Mouse (Mus musculus): Measurements from ENCODE around the gene Kit. TPM values are rescaled to one million over a fixed set of nuclear protein-coding genes. Genes with fewer than 3 reads are reported as not detected.

Gene Kit
- total RNA-seq, 2 experiments from 2014 or later = 2.8 to 3.2 TPM

DNA sequence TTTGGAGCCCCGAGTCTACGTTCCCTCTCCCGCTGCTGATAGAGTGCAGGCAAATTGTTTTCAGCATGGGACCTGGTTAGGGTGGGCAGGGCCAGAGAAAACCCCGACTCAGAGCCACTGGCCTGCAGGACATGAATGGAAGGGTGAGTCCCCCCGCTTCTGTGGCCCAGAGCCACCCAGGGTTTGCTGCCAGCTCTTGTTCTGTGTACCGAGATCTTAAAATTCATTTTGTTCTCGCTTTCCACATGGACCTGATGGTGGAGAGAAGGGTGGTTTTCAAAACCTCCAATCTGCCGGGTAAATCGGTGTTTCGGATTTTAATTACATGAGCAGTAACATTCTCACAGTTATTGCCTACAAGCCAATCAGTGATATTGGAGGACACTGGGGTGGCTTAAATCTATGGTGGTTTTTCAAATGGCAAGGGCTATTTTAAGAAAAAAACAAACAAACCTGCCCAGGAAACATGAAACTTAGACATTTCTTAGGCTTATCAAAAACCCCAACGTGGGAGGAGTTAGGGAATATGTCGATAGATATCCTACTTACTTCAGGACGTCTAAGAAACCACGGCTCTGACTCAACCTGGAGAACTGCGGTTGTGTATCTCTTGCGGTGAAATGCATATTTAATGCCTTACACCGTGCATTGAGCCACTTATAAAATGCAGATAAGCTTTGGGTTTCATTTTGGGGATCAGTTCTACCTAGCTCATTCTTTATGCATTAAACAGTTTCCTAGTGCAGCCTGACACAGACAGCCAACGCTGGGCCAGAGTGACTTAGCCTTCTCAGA lies 58.3 kb downstream of the Kit start:
- DNase-seq = no peak

DNA sequence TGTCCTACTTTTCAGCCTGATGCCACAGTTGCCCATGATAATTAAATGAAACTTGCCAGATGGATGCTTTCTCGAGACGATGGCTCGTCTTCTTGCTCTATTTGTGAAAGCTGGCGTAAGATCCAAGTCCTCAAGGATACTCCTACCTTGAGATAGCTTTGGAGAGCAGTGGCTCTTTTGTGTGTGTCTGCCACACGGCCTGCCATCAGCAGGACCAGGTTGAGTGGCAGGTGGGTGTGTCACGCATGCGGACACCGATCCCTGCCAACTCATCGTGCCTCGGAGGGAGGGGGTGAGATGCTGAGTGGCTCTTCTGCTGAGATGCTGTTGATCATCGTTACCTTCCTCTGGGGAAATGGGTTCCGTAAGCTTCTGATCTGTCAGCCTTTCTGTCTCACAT lies 60.7 kb downstream of the Kit start:
- DNase-seq = no peak

DNA sequence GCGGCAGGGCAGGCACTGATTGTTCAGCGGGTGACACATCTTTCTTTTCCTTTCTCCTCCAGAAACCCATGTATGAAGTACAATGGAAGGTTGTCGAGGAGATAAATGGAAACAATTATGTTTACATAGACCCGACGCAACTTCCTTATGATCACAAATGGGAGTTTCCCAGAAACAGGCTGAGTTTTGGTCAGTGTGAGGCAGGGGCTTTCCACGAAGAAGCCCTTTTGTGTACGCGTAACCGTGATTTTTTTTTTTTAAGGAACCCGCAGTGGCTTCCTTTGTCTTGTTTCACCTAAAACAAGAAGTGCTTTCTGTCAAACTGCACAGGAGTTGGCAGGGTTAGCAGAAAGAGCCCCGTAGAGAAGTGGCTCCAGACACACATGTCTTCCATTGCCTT lies 65.9 kb downstream of the Kit start:
- no peak for DNase-seq

DNA sequence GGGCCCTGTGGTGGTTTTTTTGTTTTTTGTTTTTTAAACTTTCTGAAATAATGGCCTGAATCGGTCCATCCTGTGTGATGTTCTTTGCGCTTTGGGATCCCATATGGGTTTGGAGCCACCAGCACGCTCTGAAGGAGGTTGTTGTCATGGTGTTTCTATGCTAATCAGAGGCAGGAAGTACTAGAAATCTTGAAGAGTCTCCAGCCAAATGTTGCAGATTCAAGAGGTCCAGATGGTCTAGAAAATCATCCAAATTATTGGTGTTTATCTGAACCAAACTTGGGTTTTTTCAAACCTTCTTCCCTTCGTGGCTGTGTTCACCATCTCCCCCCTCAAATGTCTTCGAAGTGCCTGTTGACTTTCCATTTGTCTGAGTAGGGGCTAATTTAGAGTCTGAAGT lies 72.3 kb downstream of the Kit start:
- DNase-seq = peak in 1 of 2 experiments; percentile 1

DNA sequence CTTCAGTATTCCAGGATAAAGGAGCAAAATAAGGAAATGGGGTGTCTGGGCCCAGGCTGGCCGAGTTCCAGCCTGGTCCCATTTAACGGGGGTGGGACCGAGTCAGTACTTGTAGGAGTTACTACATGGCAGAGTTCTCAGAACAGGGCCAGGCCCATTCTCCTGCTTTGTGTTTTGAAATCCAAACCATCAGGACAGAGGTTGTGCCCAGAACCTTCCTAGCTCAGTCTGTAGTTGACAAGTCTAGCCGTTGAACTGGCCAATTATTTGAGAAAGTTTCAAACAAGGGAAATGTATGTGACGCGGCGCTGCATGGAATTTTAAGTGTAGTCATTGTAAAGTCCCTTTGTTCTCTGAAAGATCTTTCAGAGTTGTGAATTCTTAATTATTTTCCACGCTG lies 75.8 kb downstream of the Kit start:
- DNase-seq = no peak

DNA sequence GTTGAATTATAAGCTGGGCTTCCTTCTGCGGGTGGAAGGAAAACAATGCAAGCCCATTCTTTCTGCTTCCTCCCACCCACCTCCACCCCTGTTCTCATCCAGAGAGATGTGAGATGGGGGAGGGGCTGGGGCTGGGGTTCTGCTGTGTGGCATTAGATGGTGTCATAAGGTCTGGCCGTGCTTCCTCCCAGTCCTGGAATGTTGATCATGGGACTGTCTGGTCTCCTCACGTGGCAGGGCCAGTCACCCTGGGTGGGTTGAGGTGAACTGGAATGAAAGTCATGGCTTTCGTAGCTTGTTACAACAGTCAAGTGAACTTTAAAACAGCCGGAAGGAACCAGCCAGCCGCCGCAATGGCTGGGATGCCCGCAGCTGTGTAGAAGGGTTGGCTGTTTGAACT lies 78.7 kb downstream of the Kit start:
- no peak for DNase-seq

DNA sequence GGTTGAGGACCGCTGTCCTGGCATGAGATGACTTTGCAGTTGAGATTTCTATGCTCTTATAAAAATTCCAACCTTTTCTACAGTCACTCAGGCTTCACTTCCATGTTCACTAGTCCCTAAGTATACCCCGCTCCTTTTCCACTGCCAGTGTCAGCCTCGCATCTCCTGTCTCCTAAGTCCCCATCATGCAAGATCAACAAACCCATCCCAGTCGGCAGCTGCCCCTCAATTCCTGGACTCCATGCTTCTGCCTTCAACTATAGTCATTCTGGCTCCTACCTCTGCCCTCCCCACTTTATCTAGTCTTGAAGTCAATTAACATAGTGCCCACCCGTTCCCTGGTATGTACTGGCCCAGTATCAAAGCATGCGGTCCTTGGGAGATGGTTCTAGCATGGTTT lies 83.9 kb downstream of the Kit start:
- DNase-seq = no peak

DNA sequence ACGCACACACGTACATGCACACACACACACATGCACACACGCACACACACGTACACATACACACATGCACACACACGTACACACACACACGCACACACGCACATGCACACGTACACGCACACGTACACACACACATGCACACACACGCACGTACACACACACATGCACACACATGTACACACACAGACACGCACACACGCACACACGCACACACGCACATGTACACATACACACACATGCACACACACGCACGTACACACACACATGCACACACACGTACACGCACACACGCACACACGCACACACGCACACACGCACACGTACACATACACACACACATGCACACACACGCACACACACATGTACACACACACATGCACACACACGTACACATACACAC lies 85.6 kb downstream of the Kit start:
- DNase-seq = no peak

DNA sequence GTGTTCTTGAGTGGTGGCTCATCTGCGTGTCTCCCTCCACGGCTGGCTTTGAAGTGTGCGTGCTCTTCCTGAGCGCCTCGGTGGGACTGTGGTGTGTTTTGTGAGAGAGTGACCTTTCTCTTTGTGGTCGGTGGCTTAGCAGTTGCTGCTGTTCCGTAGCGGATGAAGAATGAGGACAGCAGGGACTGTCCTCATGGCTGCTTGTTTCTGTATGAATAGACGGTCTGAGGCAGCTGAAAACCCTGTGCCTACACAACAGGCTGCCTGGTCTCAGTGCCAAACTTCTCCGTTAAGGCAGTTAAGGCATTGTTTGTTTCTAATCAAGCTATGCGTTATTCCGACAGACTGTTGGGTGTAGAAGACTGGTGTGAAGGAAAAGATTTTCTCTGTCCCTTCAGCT lies 87.8 kb downstream of the Kit start:
- no peak for DNase-seq

DNA sequence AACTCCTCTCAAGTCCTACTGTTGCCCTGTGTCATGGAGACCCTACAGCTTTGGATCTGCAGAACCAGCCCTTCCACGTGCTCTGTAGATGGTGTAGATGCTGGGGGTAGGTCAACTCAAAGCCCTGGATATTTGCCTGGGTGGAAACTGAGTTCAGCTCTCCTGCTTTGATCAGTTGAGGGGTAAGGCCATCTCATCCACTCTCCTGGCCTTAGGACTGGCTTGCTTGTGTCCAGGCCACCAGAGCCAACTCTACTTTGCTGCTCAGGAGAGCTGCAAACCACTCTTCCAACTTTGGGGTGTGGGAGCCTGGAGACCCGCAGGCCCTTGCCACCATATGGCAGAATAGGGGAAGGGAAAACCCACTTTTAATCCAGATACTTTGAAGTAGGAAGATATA lies 89.1 kb downstream of the Kit start:
- no peak for DNase-seq

DNA sequence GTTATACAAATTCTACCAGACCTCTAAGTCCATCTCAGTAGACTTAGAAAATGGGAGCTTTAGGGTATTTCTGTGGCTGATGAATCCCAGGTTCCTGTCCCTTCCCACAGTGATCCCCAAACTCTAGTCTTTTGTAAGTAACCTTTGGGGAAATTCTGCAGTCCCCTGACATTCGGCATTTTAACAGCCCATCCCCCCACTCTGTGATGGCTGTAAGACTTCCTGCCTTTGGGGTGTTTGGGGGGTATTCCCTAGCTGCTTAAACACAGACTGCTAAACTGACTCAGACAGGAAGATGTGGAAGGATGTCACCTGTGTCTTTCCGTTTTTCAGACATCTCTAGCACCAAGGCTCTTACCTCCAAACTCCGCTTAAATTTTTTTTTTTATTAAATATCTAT lies 92.4 kb downstream of the Kit start:
- DNase-seq = no peak

DNA sequence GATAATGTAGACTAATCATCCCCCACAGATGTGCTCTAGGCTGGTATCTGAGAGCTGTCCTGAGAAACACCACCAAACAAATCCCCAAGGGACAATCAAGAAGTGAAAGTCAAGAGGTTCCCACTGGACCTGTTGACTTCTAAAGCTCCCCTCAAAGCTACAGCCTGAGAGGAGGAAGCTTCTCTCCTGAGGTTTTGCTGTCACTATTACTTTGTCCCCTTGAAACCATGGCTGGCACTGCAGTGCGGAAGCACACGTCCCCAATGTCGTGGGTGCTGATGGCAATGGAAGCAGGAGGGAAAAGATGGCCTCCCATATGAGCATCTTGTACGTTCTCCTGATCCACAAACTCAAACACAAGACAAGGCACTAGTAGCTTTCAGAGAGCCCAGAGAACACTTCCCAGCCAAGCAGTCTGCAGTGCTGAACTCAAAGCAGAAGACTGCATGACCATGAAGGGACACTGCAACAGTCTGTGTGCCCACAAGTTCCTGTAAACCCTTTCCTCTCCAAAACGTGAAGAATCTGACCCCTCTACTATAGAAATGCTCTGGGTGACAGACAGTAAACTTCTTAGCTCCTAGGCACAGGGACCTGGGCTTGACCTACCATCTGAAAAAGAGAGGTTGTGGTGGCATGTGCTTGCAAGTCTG lies 96.5 kb downstream of the Kit start:
- DNase-seq = no peak

DNA sequence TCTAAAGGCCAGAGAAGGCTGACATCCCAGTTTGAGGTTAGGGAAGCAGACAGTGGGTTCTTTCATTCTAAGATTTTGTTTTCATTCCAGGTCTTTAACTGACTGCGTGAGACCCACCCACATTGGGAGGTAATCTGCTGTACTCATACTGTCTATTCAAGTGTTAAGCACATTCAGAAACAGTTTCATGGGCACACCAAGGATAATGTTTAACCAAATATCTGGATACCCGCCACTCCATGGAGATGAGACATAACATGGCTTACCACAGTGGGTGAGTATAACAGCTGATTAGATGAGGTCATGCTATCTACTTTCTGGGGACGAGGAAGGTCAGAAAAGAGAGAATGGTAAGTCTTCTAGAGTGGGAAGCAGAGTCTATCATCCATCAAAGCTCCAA lies 101.3 kb downstream of the Kit start:
- no peak for DNase-seq

DNA sequence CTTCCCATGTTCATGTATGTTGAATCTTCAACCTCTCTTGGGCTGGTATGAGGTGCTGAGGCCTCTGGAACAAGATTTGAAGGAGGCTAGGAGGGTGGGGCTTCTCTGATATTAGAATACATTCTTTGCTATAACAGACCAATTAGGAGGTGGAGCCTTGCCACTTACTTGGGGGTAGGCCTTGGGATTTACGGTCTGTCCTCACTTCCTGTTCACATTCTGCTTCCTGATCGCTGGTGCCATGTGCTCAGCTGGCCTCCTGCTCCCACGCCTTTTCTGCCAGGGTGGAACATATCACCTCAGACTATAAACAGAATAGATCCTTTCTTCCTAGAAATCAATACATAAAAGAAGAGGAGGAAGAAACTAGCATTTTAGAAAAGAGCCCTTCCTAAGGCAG lies 105.2 kb downstream of the Kit start:
- no peak for DNase-seq

DNA sequence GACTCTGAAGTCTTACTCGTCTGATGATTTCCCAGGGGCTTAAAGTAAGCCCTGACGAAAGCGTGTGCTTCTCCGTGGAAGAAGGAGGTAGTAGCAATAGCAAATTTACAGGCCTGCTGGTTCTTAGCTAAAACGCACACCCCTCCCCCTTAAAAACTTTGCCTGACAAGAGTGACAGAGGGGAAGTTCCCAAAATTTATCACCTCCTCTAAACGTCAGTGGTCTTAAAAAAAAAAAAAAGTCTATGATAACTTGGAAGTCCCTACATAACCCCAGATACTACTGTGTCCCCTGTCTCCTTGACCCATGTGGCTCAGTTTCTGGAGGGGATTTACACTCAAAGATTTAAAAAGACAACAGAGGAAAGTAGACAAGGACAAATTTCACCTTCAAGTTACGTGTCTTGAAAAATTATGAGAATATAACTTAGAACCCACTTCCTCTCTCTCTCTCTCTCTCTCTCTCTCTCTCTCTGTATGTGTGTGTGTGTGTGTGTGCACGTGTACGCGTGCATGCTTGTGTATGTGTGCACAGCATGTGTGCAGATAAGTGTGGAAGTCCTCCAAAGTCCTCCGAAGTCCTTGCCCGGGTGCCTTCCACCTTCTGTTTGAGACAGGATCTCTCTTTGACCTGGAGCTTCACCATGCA lies 120.6 kb downstream of the Kit start:
- DNase-seq = no peak

DNA sequence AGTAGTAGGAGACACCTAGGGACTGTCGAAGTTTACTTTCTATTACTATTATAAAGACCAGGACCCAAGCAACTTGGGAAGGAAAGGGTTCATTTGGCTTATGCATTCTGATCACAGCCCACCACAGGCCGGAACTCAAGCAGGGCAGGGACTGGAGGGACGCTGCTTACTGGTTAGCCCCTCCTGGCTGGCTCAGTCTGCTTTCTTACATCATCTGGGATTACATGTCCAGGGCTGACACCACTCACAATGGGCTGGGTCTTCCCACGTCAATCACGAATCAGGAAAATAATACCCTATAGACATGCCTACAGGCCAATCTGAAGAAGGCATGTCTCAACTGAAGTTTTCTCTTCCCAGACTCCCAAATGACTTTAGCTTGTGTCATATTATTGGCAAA lies 122.2 kb downstream of the Kit start:
- no peak for DNase-seq

DNA sequence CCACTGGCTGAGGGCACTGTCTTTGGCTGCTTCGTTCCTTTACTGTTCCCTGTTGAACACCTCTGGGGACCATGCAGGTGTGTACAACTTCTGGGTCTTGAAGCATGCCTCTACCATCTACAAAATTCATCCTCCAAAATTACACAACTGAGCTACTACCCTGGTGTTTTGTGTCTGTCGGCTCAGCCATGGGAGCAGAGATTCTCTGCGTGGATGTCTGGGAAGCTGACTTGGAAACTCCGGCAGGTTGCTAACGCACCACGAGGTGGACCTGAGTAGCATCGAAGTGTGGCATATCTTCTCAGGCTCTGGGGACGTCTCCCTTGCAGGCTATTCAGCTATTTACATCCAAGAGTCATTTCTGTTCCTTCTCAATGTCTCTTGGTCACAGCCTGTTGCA lies 123.8 kb downstream of the Kit start:
- no peak for DNase-seq

DNA sequence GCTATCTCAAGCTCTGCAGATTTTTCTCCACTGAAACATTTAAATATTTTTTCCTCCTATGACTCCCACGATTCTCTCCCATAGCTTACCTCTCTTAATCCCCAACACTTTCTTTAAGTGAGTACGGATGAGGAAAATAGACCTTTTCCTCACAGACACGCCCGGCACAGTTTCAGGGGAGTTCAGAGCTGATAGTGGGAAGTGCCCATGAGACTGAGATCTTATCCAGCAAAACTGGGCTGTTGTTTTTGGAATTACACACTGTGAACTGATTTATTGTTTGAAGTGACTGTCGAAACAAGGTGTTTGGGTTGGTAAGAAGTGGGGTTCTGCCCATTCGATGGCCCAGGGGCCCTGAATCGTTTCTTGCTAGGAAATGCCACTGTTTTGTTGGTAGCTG lies 124.4 kb downstream of the Kit start:
- no peak for DNase-seq

DNA sequence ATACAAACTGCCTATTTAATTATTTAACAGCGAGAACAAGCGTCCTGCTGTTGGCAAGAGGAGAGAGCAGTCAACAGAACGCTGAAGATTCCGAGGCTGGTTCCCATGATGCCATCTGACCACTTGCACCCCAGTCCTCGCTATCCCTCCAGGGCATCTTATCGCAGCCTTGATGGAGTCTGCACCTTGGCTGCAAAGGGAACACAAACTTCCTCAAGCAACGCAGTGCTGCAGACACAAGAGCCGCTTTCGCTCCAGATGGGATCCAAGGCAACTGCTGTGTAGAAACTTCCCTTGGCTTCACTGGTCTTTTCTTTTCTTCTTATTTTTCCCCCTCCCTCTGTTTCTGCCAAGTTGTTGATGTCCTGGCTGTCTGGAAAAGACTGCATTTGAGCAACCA lies 124.8 kb downstream of the Kit start:
- no peak for DNase-seq

DNA sequence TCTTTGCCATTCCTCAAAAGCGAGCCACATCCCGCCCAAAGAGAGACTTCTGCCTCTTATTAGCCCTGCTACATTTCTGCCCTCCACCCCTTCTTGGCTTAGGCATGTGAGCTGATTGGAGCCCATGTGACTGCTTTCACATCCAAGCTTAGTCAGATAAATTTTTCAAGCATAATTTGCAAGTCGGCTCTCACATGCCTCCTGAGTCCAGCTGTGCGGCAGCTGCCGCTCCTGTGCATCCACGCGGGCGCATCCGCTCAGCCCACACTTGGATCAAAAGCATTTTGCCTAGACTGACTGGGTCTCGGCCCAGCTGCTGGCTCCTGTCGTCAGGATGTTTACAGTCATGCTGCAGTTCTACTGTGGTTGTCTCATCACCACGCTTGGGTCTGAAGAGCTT lies 126.9 kb downstream of the Kit start:
- DNase-seq = peak; percentile 44 to 62

DNA sequence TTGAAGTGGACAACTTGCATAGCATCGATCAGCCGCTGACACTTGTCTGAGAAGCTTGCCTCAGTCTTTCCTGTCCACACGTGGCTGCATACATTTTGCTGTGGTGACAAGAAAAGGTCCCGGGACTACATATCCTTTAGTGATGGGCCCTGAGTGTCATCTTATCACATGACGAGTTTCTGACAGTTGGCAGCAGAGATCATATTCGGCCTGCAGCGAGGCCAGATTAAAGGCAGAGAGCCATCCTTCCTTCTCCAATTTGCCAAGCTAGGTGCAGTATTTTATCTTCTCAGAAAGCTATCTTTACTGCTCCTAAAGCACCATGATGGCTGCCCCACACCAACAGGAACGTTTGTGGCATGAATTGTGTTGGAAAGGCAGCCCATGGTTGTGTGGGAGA lies 127.4 kb downstream of the Kit start:
- no peak for DNase-seq

DNA sequence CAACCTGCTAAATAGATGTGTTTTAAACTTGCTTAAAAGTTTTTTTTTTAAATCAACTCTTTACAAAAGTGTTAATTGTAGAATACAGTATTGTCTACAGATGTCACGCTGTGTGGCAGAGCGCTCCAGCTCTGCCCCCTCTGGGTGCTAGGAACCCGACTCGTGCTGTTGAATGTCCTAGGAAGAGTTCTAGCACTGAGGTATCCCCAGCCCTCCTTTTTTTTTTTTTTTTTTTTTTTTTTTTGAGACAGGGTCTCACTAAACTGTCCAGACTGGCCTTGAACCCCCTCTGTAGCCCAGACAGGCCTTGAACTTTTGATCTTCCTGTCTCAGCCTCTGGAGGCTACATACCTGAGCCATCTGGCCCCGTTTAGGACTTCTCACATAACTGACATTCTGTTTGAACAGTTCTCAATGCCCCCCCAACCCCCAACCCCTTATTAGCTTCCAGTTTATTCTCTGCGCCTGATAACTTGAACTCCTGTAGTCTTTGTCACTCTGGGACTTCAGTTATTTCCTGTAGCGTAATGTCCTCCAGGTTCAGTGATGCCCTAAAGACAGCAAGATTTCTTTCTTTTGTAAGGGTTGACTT lies 130.0 kb downstream of the Kit start:
- DNase-seq = no peak

DNA sequence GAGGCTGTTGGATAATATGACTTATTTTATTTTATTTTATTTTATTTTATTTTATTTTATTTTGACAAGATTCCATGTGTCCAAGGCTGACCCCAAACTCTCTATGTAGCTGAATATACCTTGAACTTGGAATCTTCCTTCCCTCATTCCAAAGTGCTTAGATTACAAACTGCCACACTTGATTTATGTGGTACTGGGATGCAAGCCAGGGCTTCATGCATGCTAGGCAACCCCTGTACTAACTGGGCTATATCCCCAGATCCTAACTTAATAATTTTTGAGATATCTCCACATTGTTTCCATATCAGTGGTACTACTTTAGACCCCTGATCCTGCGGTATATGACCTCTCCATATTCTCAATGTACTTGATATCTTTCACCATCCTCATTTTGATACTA lies 130.7 kb downstream of the Kit start:
- DNase-seq = no peak
